Mouse (Mus musculus): ENCODE data around the gene Cks2.
"Not testable (repeated sequence)": the region's sequence is repeated elsewhere in the genome, so short reads cannot be mapped to it uniquely, and the experiment has no call there.

Gene Cks2

GRCm38 (mm10) chr13:51644829-51645789 is at the start of gene Cks2:
Gene Cks2, plus strand, starts transcription at chr13:51645232.
- DNase-seq (ENCODE audit: low spot score in 2 of 2) = peak; percentile 98

- no peak for DNase-seq (ENCODE audit: low spot score in 2 of 2)
These were observed 49.6 kb upstream of the Cks2 start for GRCm38 (mm10) chr13:51595404-51595803.

- DNase-seq (ENCODE audit: low spot score in 2 of 2) = no peak
These were observed 47.0 kb upstream of the Cks2 start for GRCm38 (mm10) chr13:51598063-51598462.

GRCm38 (mm10) chr13:51600169-51600568 is 44.9 kb upstream of the Cks2 start:
- DNase-seq (ENCODE audit: low spot score in 2 of 2) = no peak

- no peak for DNase-seq (ENCODE audit: low spot score in 2 of 2)
These were observed 42.3 kb upstream of the Cks2 start for GRCm38 (mm10) chr13:51602764-51603163.

- no peak for DNase-seq (ENCODE audit: low spot score in 2 of 2)
These were observed 41.7 kb upstream of the Cks2 start for GRCm38 (mm10) chr13:51603221-51603893.

GRCm38 (mm10) chr13:51603894-51604244 is 41.2 kb upstream of the Cks2 start:
- DNase-seq (ENCODE audit: low spot score in 2 of 2) = no peak

- DNase-seq (ENCODE audit: low spot score in 2 of 2) = no peak
These were observed 35.8 kb upstream of the Cks2 start for GRCm38 (mm10) chr13:51609231-51609630.

- no peak for DNase-seq (ENCODE audit: low spot score in 2 of 2)
These were observed 34.0 kb upstream of the Cks2 start for GRCm38 (mm10) chr13:51611060-51611459.

- DNase-seq (ENCODE audit: low spot score in 2 of 2) = no peak
These were observed 33.5 kb upstream of the Cks2 start for GRCm38 (mm10) chr13:51611500-51611899.

GRCm38 (mm10) chr13:51615815-51616214 is 29.2 kb upstream of the Cks2 start:
- no peak for DNase-seq (ENCODE audit: low spot score in 2 of 2)

GRCm38 (mm10) chr13:51616417-51617044 is 28.5 kb upstream of the Cks2 start:
- DNase-seq (ENCODE audit: low spot score in 2 of 2) = no peak

- no peak for DNase-seq (ENCODE audit: low spot score in 2 of 2)
These were observed 27.7 kb upstream of the Cks2 start for GRCm38 (mm10) chr13:51617306-51617705.

- DNase-seq (ENCODE audit: low spot score in 2 of 2) = no peak
These were observed 27.2 kb upstream of the Cks2 start for GRCm38 (mm10) chr13:51617861-51618260.

GRCm38 (mm10) chr13:51618602-51619001 is 26.4 kb upstream of the Cks2 start:
- DNase-seq (ENCODE audit: low spot score in 2 of 2) = no peak

GRCm38 (mm10) chr13:51622626-51623025 is 22.4 kb upstream of the Cks2 start:
- DNase-seq (ENCODE audit: low spot score in 2 of 2) = no peak

GRCm38 (mm10) chr13:51623678-51624077 is 21.4 kb upstream of the Cks2 start:
- DNase-seq (ENCODE audit: low spot score in 2 of 2) = no peak

GRCm38 (mm10) chr13:51628273-51628848 is 16.7 kb upstream of the Cks2 start:
- DNase-seq (ENCODE audit: low spot score in 2 of 2) = no peak

GRCm38 (mm10) chr13:51631354-51631992 is 13.6 kb upstream of the Cks2 start:
- DNase-seq (ENCODE audit: low spot score in 2 of 2) = no peak

GRCm38 (mm10) chr13:51632560-51633218 is 12.3 kb upstream of the Cks2 start:
- DNase-seq (ENCODE audit: low spot score in 2 of 2) = no peak

GRCm38 (mm10) chr13:51635384-51635783 is 9.6 kb upstream of the Cks2 start:
- not testable (repeated sequence) for DNase-seq (ENCODE audit: low spot score in 2 of 2)
